ENCODE assay signal across 8 mouse cellular contexts in the genomic region with DNA sequence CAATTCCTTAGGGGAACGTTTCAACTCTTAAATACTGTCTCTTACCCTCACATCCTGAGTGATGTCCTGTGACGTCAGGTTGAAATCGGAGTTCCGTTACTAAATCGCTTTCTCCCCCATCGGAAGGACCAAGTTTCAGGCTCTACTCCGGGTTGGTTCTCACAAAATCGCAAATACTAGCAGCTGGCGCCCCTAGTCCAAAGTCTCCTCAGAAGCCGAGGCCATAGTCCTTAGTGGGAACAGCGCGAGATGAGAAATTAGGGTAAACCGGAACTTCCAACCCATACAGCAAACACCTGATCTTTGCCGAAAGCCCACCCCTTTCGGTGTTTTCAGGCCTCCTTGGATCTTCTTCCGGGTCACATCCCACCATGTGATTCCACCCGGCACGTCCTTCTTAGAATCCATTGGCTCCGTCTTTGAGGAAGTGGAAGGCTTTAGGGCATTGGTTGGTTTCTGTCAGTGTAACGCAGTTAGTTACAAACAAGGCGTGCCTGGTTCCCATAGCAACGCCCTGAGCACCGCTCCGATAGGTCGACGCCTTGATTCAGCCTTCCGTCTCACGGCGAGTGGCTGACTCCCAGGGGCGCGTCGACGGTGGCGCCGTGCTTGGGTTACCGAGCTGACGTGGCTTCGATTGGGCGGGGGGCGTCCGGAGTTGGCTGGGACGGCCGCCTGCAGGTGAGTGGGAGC. TPM values are rescaled to one million over a fixed set of nuclear protein-coding genes. Genes with fewer than 3 reads are reported as not detected.
DNase-seq lines count a peak whose midpoint lies in the region; ATAC-seq lines count a peak whose summit lies in the region.

Eaf2 (minus strand) TSS at position 421 of the 693 bp plus-strand sequence.
Golgb1 (plus strand) TSS at position 558 of the 693 bp plus-strand sequence.

- peak within 1 kb of the TSS; percentile 80 for H3K9ac ChIP-seq in forebrain, embryonic 14.5 days (ENCODE audit: low read length)
- H3K9ac ChIP-seq in neural tube, embryonic 15.5 days (replicated peaks) = peak within 1 kb of the TSS; percentile 66

- H3K36me3 ChIP-seq in forebrain, embryonic 14.5 days (ENCODE audit: control insufficient read depth, insufficient read depth, low read length) = peaks cover 13% of the 10 kb centered on the region
- H3K36me3 ChIP-seq in neural tube, embryonic 15.5 days = peaks cover 12% of the 10 kb centered on the region

- peaks cover 15% of the 10 kb centered on the region for H3K4me1 ChIP-seq in forebrain, embryonic 14.5 days (ENCODE audit: control insufficient read depth, insufficient read depth, low read length)
- H3K4me1 ChIP-seq in neural tube, embryonic 15.5 days = peaks cover 32% of the 10 kb centered on the region

- ATAC-seq in forebrain, embryonic 14.5 days = peak; percentile 100
- peak; percentile 100 for ATAC-seq in neural tube, embryonic 15.5 days (ENCODE audit: low FRiP score)

- intact Hi-C loops in heart, postnatal 14 days (cut with DNase I) = loop anchor here (10.0 kb wide), 1 partner anchor 800 kb away; the partner anchor contains the start of genes Ccdc58 and Fam162a

- H3K27me3 ChIP-seq in forebrain, embryonic 14.5 days (replicated peaks; ENCODE audit: control insufficient read depth, insufficient read depth, low read length) = no peaks in the 10 kb centered on the region
- H3K27me3 ChIP-seq in neural tube, embryonic 15.5 days (replicated peaks) = no peaks in the 10 kb centered on the region

- peak; percentile 100 for DNase-seq in ES-CJ7 (ENCODE audit: low read depth, low spot score)
- peak; percentile 94 for DNase-seq in cerebellum, adult 11 months
- peak; percentile 100 for DNase-seq in forebrain, embryonic 14.5 days (ENCODE audit: low spot score)
- DNase-seq in heart, postnatal 14 days = peak; percentile 92 to 95
- peak; percentile 99 for DNase-seq in layer of hippocampus, adult 11-12 months (ENCODE audit: low spot score)
- DNase-seq in lung, adult 18-20 months = peak; percentile 98 to 99
- peak; percentile 98 for DNase-seq in testis, postnatal 14 days (ENCODE audit: low spot score)

- H3K27ac ChIP-seq in forebrain, embryonic 14.5 days (ENCODE audit: low read depth, low read length) = peak within 1 kb of the TSS; percentile 67
- H3K27ac ChIP-seq in neural tube, embryonic 15.5 days (replicated peaks) = peak within 1 kb of the TSS; percentile 84

- H3K4me3 ChIP-seq in forebrain, embryonic 14.5 days (ENCODE audit: low read depth, low read length) = peak within 1 kb of the TSS; percentile 79
- H3K4me3 ChIP-seq in neural tube, embryonic 15.5 days (replicated peaks) = peak within 1 kb of the TSS; percentile 68

- H3K4me2 ChIP-seq in forebrain, embryonic 14.5 days (ENCODE audit: low read length) = peak within 1 kb of the TSS; percentile 75
- peak within 1 kb of the TSS; percentile 67 for H3K4me2 ChIP-seq in neural tube, embryonic 15.5 days

- WGBS in forebrain, embryonic 14.5 days = under 1% methylated on average over 43 of the region's 43 CpGs
- WGBS in neural tube, embryonic 15.5 days = 0% methylated on average over 43 of the region's 43 CpGs

- no peaks in the 10 kb centered on the region for H3K9me3 ChIP-seq in forebrain, embryonic 14.5 days (replicated peaks; ENCODE audit: control insufficient read depth, low read length)
- no peaks in the 10 kb centered on the region for H3K9me3 ChIP-seq in neural tube, embryonic 15.5 days (replicated peaks)

RNA-seq across cellular contexts. Expression of gene Eaf2, which starts in this region (rescaled TPM):
- polyA plus RNA-seq in forebrain, embryonic 14.5 days (2014; fragmentation: Nextera tagmentation; extraction: Ambion mirVana) = 0.57 and 0.61 TPM in 2 replicates
- total RNA-seq in heart, postnatal 14 days (2021) = under 1 TPM; 0.60 to 0.71 TPM
- 0.50 and 1.1 TPM in 2 replicates for polyA plus RNA-seq in neural tube, embryonic 15.5 days (2015; fragmentation: Nextera tagmentation; extraction: Ambion mirVana)

RNA-seq across cellular contexts. Expression of gene Golgb1, which starts in this region (rescaled TPM):
- polyA plus RNA-seq in forebrain, embryonic 14.5 days (2014; fragmentation: Nextera tagmentation; extraction: Ambion mirVana) = 69.9 and 75.8 TPM in 2 replicates
- 10 to 100 TPM; 36.0 to 41.0 TPM for total RNA-seq in heart, postnatal 14 days (2021)
- 77.8 and 80.4 TPM in 2 replicates for polyA plus RNA-seq in neural tube, embryonic 15.5 days (2015; fragmentation: Nextera tagmentation; extraction: Ambion mirVana)

Comparison
In these comparisons a context has a peak if more than half of its experiments do, and no peak if none do; other contexts are left out.
1. Peak in every context shown above with its lines: DNase-seq, ATAC-seq, H3K4me3 ChIP-seq and H3K27ac ChIP-seq.